Mouse (Mus musculus): ENCODE data around the gene Gm49450. TPM values are rescaled to one million over a fixed set of nuclear protein-coding genes. Genes with fewer than 3 reads are reported as not detected.

Gene Gm49450
- polyA plus RNA-seq, 1 experiment: not detected

DNA sequence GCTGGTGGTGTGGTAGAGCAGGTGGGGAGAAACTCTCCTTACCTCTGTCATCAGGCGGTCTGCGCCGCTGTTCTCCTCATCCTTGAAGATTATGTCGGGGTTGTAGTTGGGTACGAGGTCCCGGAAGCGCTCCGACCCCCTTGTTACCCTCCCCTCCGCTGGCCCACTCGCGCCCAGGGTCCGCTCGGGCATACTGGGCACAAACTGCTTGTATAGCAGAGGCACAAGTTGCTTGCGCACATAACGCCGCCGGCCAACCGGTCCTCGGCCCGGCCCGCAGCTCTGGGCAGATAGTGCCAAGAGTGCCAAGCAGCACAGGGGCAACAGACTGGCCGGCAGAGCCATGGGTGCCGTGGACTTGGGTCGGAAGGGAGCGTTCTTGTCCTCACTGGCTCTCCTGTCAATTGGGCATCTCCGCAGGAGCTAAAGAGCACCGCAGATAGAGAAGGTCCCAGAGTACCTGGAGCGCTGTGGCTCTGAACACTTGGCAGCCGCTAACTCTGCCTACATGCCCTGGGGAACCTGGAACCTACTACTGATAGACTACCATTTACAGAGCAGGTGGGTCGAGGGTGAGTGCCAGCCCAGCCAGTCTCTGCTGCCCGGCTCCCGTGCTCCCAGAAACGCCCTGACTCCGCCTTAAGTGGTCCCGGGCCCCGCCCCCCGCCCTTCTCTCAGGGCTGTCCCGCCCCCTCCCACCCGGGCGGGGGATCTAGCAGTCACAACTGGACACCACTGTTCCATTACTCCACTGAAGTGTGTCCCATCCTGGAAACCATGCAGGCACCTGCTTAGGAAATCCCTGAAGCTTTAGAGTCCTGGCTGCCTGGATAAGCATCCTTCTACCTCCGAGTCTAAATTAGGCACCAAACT, 55.2 kb downstream of the Gm49450 start, which contains the start of gene Dhh:
Gene Dhh, minus strand, starts transcription at position 613 of the 873 bp plus-strand sequence.
- TF ChIP-seq POLR2A (IDR thresholded peaks at IDR 0.05; ENCODE audit: insufficient read depth, low read depth, low read length): no peak
- no peak for TF ChIP-seq CTCF (IDR thresholded peaks at IDR 0.05; ENCODE audit: insufficient read depth, low read depth, low read length)
- H3K4me3 ChIP-seq (ENCODE audit: insufficient read depth, low read depth, low read length): no peak within 1 kb of the TSS
- H3K4me1 ChIP-seq (ENCODE audit: control insufficient read depth, insufficient read depth, low read length): peaks cover 30% of the 10 kb centered on the region
- no peak within 1 kb of the TSS for H3K27ac ChIP-seq (ENCODE audit: insufficient read depth, low read depth, low read length)
- WGBS: 3% methylated on average over 41 of the region's 41 CpGs

DNA sequence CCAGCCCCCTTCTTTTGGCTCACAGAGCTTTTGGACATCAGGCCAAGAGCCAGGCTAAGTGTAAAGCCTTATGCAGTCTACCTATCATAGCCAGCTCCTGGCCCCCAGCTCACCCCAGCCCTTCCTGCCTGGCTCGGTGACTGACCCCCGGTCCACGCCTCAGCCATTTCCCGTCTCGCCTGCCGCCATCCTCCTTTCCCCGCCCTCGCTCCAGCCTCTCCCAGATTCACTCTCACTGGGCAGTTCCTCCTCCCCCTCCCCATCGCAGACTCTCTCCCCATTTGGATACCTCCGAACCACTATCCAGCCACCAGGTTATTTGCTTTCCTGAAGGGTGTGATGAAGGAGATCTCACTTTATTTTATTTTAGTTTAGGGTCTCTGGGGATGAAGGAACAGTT, 55.9 kb downstream of the Gm49450 start:
- 29% methylated on average over 10 of the region's 10 CpGs for WGBS
- TF ChIP-seq POLR2A (IDR thresholded peaks at IDR 0.05; ENCODE audit: insufficient read depth, low read depth, low read length) (no peak), CTCF (IDR thresholded peaks at IDR 0.05; ENCODE audit: insufficient read depth, low read depth, low read length) (no peak)
- Histone ChIP-seq H3K4me3 (ENCODE audit: insufficient read depth, low read depth, low read length) (no peak overlapping the region), H3K27ac (ENCODE audit: insufficient read depth, low read depth, low read length) (no peak overlapping the region), H3K4me1 (ENCODE audit: control insufficient read depth, insufficient read depth, low read length) (peaks cover 30% of the 10 kb centered on the region)

DNA sequence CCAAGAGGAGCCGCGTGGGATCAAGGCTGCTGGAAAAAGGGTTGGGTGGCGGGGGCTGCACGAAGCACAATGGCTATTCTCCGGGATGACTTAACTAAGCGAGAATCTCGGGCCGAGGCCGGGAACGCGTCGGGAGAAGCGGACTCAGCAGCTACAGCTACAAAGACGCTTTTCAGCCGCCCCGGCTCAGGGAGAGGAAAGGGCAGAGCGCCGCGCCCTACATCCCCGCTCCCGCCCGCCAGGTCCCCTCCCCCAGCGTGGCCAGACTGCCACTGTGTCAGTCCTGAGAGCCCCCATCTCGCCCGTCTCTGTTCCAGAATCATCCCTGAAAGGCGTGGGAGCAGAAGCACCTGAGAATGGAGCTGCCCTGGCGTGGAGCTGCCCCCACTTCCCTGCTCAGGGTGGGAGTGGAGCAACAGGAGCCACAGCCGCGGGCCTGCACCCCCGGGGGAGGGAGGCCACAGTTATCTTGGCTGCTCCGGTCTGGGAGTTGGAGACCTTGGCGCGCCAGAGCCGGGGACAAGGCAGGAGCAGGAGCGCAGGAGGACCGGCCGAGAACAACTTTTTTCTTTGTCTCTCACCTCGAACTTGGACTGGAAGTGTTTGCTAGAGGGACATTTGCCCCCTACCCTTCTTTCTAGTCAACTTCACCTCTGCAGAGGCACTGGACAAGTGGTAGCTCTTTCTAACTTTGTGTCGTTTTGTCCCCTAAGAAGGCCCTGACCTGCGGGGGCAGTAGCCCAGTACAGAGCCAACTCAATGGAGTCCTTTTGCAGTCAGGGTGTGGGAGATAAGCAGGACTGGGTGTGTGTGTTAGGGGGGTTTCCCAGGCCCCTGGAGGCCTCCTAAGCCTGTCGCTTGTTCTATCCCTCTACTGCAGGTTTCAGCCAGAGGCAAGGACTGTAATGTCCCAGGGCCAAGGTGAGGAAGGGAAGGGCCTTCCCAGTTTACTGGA, 57.4 kb downstream of the Gm49450 start:
- WGBS: 13% methylated on average over 41 of the region's 41 CpGs
- TF ChIP-seq CTCF (IDR thresholded peaks at IDR 0.05; ENCODE audit: insufficient read depth, low read depth, low read length) (no peak), POLR2A (IDR thresholded peaks at IDR 0.05; ENCODE audit: insufficient read depth, low read depth, low read length) (no peak)
- H3K4me3 ChIP-seq (ENCODE audit: insufficient read depth, low read depth, low read length): peak overlapping the region; percentile 1

DNA sequence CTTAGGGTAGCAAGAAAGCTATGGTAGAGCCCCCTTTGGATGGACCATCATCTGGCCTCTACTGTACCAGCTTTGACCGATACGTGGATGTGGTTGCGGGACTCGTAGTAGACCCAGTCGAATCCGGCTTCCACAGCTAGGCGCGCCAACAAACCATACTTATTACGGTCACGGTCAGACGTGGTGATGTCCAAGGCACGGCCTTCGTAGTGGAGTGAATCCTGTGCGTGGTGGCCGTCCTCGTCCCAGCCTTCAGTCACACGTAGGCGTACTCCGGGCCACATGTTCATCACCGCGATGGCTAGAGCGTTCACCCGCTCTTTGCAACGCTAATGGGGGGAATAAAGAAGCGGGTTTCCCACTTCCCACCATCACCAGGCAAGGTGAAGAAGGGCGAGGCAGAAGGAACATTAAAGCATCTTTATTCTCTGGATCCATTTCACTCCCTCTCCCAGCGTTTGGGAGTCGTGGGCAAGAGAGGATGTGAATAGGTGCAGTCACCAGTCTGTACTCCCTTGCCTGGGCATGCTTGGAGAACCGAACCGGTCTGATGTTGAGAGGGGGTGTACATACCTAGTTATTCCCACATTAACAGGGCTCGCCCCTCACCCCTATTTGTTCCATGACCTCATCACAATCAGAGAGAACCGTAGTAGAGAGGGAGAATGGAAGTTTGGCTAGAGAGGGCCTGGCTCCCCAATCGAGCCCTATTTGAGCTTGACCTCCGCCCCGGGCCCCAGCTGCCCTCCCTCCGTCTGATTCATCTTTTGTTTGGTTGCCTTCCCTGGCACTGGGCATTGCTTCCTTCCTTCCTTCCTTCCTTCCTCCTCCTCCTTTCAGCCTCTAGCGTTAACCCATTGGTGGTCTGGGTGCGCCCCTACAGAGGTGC, 58.4 kb downstream of the Gm49450 start:
- peak overlapping the region; percentile 1; the same call in 1 of the 2 replicates for H3K4me3 ChIP-seq (ENCODE audit: insufficient read depth, low read depth, low read length)
- TF ChIP-seq POLR2A (IDR thresholded peaks at IDR 0.05; ENCODE audit: insufficient read depth, low read depth, low read length) (no peak), CTCF (IDR thresholded peaks at IDR 0.05; ENCODE audit: insufficient read depth, low read depth, low read length) (no peak)
- peaks cover 32% of the 10 kb centered on the region for H3K4me1 ChIP-seq (ENCODE audit: control insufficient read depth, insufficient read depth, low read length)
- H3K27ac ChIP-seq (ENCODE audit: insufficient read depth, low read depth, low read length): no peak overlapping the region
- 25% methylated on average over 38 of the region's 38 CpGs for WGBS

More for the DNA sequence above, 57.4 kb downstream of the Gm49450 start:
- H3K4me1 ChIP-seq (ENCODE audit: control insufficient read depth, insufficient read depth, low read length): peaks cover 32% of the 10 kb centered on the region
- no peak overlapping the region for H3K27ac ChIP-seq (ENCODE audit: insufficient read depth, low read depth, low read length)

GRCm38 (mm10) chr15:98893940-98894745, 59.2 kb downstream of the Gm49450 start, which contains the start of gene Rhebl1:
Gene Rhebl1, minus strand, starts transcription at chr15:98894540.
- Histone ChIP-seq H3K4me3 (ENCODE audit: insufficient read depth, low read depth, low read length) (peak within 1 kb of the TSS; percentile 44), H3K4me1 (ENCODE audit: control insufficient read depth, insufficient read depth, low read length) (peaks cover 32% of the 10 kb centered on the region), H3K27ac (ENCODE audit: insufficient read depth, low read depth, low read length) (no peak within 1 kb of the TSS)
- under 1% methylated on average over 77 of the region's 77 CpGs for WGBS
- TF ChIP-seq POLR2A (IDR thresholded peaks at IDR 0.05; ENCODE audit: insufficient read depth, low read depth, low read length) (no peak), CTCF (IDR thresholded peaks at IDR 0.05; ENCODE audit: insufficient read depth, low read depth, low read length) (peak; percentile 17; the same call in 1 of the 2 replicates)

DNA sequence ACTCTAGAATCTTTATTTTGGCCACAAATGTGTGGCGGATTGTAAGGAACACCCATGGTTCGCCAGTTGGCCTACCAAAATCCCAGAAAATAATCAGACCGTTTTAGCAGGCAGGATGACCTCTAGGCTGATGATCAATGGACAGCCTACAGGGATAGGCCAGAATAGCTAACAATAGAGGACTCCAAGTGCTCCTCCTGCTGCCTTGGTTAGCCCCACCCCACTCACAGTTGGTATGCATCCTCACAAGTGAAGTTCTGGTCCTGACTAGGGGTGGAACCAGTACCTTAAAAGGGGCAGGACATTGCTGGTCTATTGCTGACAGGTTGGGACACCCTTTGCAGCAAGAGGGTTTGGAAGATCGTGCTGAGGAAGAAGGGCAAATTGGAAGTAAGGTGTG, 60.3 kb downstream of the Gm49450 start:
- H3K4me3 ChIP-seq (ENCODE audit: insufficient read depth, low read depth, low read length): no peak overlapping the region
- H3K27ac ChIP-seq (ENCODE audit: insufficient read depth, low read depth, low read length): no peak overlapping the region
- peaks cover 29% of the 10 kb centered on the region for H3K4me1 ChIP-seq (ENCODE audit: control insufficient read depth, insufficient read depth, low read length)
- TF ChIP-seq CTCF (IDR thresholded peaks at IDR 0.05; ENCODE audit: insufficient read depth, low read depth, low read length) (no peak), POLR2A (IDR thresholded peaks at IDR 0.05; ENCODE audit: insufficient read depth, low read depth, low read length) (no peak)
- 85% methylated on average over 4 of the region's 4 CpGs for WGBS

- Histone ChIP-seq H3K4me1 (ENCODE audit: control insufficient read depth, insufficient read depth, low read length) (peaks cover 26% of the 10 kb centered on the region), H3K4me3 (ENCODE audit: insufficient read depth, low read depth, low read length) (no peak overlapping the region), H3K27ac (ENCODE audit: insufficient read depth, low read depth, low read length) (no peak overlapping the region)
- TF ChIP-seq CTCF (IDR thresholded peaks at IDR 0.05; ENCODE audit: insufficient read depth, low read depth, low read length) (no peak), POLR2A (IDR thresholded peaks at IDR 0.05; ENCODE audit: insufficient read depth, low read depth, low read length) (no peak)
- WGBS: 40% methylated on average over 6 of the region's 6 CpGs
Measured at GRCm38 (mm10) chr15:98891907-98892606, 61.3 kb downstream of the Gm49450 start.
